Mouse (Mus musculus): ENCODE data around the gene Cyp2b10. TPM values are rescaled to one million over a fixed set of nuclear protein-coding genes. Genes with fewer than 3 reads are reported as not detected.

The Cyp2b10 gene
- not detected in 4 replicates for total RNA-seq (2023; ENCODE audit: inconsistent age)

GRCm38 (mm10) chr7:25897411-25897810 is at the start of gene Cyp2b10:
TSS of gene Cyp2b10 (plus strand) at chr7:25897620.

Other genes with a start within 250 kb of the Cyp2b10 start
- gene Bckdha, start 238.6 kb upstream of the Cyp2b10 start, total RNA-seq (2023; ENCODE audit: inconsistent age): 42.0 to 56.3 TPM (median 46.7 TPM) in 4 replicates
- 66.2 to 79.2 TPM (median 73.4 TPM) in 4 replicates for gene Exosc5, start 238.5 kb upstream of the Cyp2b10 start, total RNA-seq (2023; ENCODE audit: inconsistent age)
- 0.93 TPM in 1 of 4 replicates, not detected in the others for gene Tmem91, start 222.5 kb upstream of the Cyp2b10 start, total RNA-seq (2023; ENCODE audit: inconsistent age)
- 46.0 to 59.8 TPM (median 49.8 TPM) in 4 replicates for gene B9d2, start 216.8 kb upstream of the Cyp2b10 start, total RNA-seq (2023; ENCODE audit: inconsistent age)
- 286 to 300 TPM (median 298 TPM) in 4 replicates for gene Tgfb1, start 210.6 kb upstream of the Cyp2b10 start, total RNA-seq (2023; ENCODE audit: inconsistent age)
- gene Ccdc97, start 178.5 kb upstream of the Cyp2b10 start, total RNA-seq (2023; ENCODE audit: inconsistent age): 93.9 to 102 TPM (median 97.4 TPM) in 4 replicates
- gene Hnrnpul1, start 142.9 kb upstream of the Cyp2b10 start, total RNA-seq (2023; ENCODE audit: inconsistent age): 215 to 225 TPM (median 221 TPM) in 4 replicates
- gene Axl, start 108.9 kb upstream of the Cyp2b10 start, total RNA-seq (2023; ENCODE audit: inconsistent age): 4.9 to 14.0 TPM (median 10.4 TPM) in 4 replicates
- gene Cyp2s1, start 80.7 kb upstream of the Cyp2b10 start, total RNA-seq (2023; ENCODE audit: inconsistent age): 0.19 TPM in 1 of 4 replicates, not detected in the others
- gene Cyp2b13, start 163.9 kb downstream of the Cyp2b10 start, total RNA-seq (2023; ENCODE audit: inconsistent age): not detected in 4 replicates

All from B cell, adult (primary cell).